In the genomic region with DNA sequence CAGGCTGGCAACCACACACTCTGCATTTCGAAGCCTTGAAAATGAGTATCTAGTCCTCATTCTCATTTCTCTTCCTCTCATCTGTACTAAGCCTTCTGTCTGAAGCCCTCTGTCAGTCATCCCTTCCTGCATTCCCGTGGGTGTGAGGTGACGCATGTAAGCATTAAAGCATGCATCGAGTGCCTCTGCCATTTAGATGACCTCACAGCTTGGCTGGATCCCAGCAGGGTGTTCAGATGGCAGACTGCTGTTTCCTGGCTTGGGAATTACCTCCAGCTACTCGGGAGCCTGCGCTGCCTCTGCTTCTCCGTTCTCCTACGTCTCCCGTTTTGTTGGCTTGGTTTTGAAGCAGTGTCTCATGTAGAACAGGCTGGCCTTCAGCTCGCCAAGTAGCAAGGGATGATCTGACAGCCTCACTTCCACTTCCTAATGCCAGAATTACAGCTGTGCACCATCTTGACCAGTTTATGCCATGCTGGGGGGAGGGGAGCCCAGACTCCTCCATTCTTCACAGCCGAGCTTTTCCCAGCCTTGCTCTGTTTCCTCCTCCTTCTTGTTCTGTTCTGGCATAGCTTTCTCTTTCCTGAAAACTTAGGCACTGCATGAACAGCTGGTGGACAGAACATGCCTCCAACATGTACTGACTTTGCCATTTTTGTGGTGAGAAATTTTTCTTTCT, we compare ENCODE assay signal across 8 mouse cellular contexts.
DNase-seq lines count a peak whose midpoint lies in the region; ATAC-seq and TF ChIP-seq lines count a peak whose summit lies in the region.

No protein-coding gene starts in this region.

- H3K9me3 ChIP-seq in intestine, postnatal 0 days (ENCODE audit: control insufficient read depth): no peaks in the 10 kb centered on the region
- H3K9me3 ChIP-seq in intestine, embryonic 15.5 days: no peaks in the 10 kb centered on the region

- no peak overlapping the region for H3K27ac ChIP-seq in intestine, postnatal 0 days (ENCODE audit: low read depth, low read length)
- no peak overlapping the region for H3K27ac ChIP-seq in intestine, embryonic 15.5 days
- no peak overlapping the region for H3K27ac ChIP-seq in gastrocnemius, adult 2 months
- H3K27ac ChIP-seq in left cerebral cortex, adult 2 months: peak overlapping the region; percentile 65

- no peak for TF ChIP-seq CTCF in intestine, postnatal 0 days (IDR thresholded peaks at IDR 0.05; ENCODE audit: low read depth)
- no peak for TF ChIP-seq CTCF in gastrocnemius, adult 2 months (IDR thresholded peaks at IDR 0.05)
- TF ChIP-seq CTCF in left cerebral cortex, adult 2 months (IDR thresholded peaks at IDR 0.05): no peak

- no peaks in the 10 kb centered on the region for H3K27me3 ChIP-seq in intestine, postnatal 0 days (replicated peaks; ENCODE audit: control insufficient read depth, insufficient read depth, low read length)
- no peaks in the 10 kb centered on the region for H3K27me3 ChIP-seq in intestine, embryonic 15.5 days (replicated peaks)

- peak; percentile 77 for DNase-seq in adrenal gland, adult 2 months
- peak; percentile 66 for DNase-seq in gastrocnemius, adult 2 months
- DNase-seq in left cerebral cortex, adult 2 months (ENCODE audit: extremely low spot score in 1 of 2, low spot score in 2 of 2): peak; percentile 59 to 64
- DNase-seq in retina, postnatal 1 day: peak; percentile 59
- DNase-seq in embryo, embryonic 10 days (ENCODE audit: low spot score): no peak

- intact Hi-C loops in gastrocnemius, adult 2 months (cut with DNase I): no loop called here
- intact Hi-C loops in left cerebral cortex, adult 2 months (cut with DNase I): no loop called here

- 0 out of 2 replicates have a peak overlapping the region, but pooled peaks have one; percentile 4 for H3K4me2 ChIP-seq in intestine, postnatal 0 days (replicated peaks; ENCODE audit: low read depth)
- H3K4me2 ChIP-seq in intestine, embryonic 15.5 days (replicated peaks): no peak overlapping the region

- peaks cover 7% of the 10 kb centered on the region for H3K36me3 ChIP-seq in intestine, postnatal 0 days (ENCODE audit: control insufficient read depth, insufficient read depth)
- H3K36me3 ChIP-seq in intestine, embryonic 15.5 days: no peaks in the 10 kb centered on the region

- ATAC-seq in intestine, postnatal 0 days: no peak
- ATAC-seq in intestine, embryonic 15.5 days: no peak
- no peak for ATAC-seq in granulocyte monocyte progenitor cell, adult 5-6 weeks (replicated peaks; ENCODE audit: poor library complexity, severe bottlenecking)

- no peaks in the 10 kb centered on the region for H3K4me1 ChIP-seq in intestine, postnatal 0 days (replicated peaks; ENCODE audit: control insufficient read depth, insufficient read depth, low read length)
- no peaks in the 10 kb centered on the region; the same call in 1 of the 2 replicates for H3K4me1 ChIP-seq in intestine, embryonic 15.5 days (replicated peaks)

- H3K4me3 ChIP-seq in intestine, postnatal 0 days (ENCODE audit: low read depth, low read length): no peak overlapping the region
- no peak overlapping the region for H3K4me3 ChIP-seq in intestine, embryonic 15.5 days (replicated peaks)
- H3K4me3 ChIP-seq in gastrocnemius, adult 2 months: peak overlapping the region; percentile 32
- no peak overlapping the region for H3K4me3 ChIP-seq in left cerebral cortex, adult 2 months

- H3K9ac ChIP-seq in intestine, postnatal 0 days (ENCODE audit: low read depth, low read length): no peak overlapping the region
- no peak overlapping the region for H3K9ac ChIP-seq in intestine, embryonic 15.5 days

- 62% methylated on average over 11 of the region's 11 CpGs for WGBS in intestine, postnatal 0 days
- 48% methylated on average over 11 of the region's 11 CpGs for WGBS in intestine, embryonic 15.5 days
